Mouse (Mus musculus) liver, embryonic 16.5 days (tissue): ENCODE data around the gene Hmcn1. TPM values are rescaled to one million over a fixed set of nuclear protein-coding genes. Genes with fewer than 3 reads are reported as not detected.
A peak's percentile ranks its signal among the peaks of the same experiment; 100 is the strongest.

Source experiments
- ATAC-seq: fragments of 200-750 bp; cut with Nextera tagmentation; 2 replicates; pipeline ENCODE4 v1.8.0; 2017; ENCODE audit warnings: low read depth, mild to moderate bottlenecking, moderate number of reproducible peaks, moderate library complexity
- H3K27ac ChIP-seq: fragments of 300-500 bp; sonication (generic); 2 replicates; pipeline ENCODE4 v1.5.1; 2014; ENCODE audit warnings: mild to moderate bottlenecking, low read length
- H3K27me3 ChIP-seq: fragments of 300-500 bp; sonication (generic); 2 replicates; pipeline ENCODE4 v1.6.1; 2014; ENCODE audit warnings: low read depth, low read length, mixed read lengths; ENCODE audit not compliant: control insufficient read depth, insufficient read depth
- H3K36me3 ChIP-seq: fragments of 300-500 bp; sonication (generic); 2 replicates; pipeline ENCODE4 v1.6.1; 2014; ENCODE audit warnings: mild to moderate bottlenecking; ENCODE audit not compliant: control insufficient read depth, insufficient read depth
- H3K4me1 ChIP-seq: fragments of 300-500 bp; sonication (generic); 2 replicates; pipeline ENCODE4 v1.6.1; 2014; ENCODE audit warnings: low read depth, low read length, mixed read lengths; ENCODE audit not compliant: control insufficient read depth
- H3K4me2 ChIP-seq: fragments of 300-500 bp; sonication (generic); 2 replicates; pipeline ENCODE4 v1.6.1; 2014; ENCODE audit warnings: low read depth, low read length, mixed read lengths
- H3K4me3 ChIP-seq: fragments of 300-500 bp; sonication (generic); 2 replicates; pipeline ENCODE4 v1.5.1; 2014; ENCODE audit warnings: low read depth, mild to moderate bottlenecking, low read length
- H3K9ac ChIP-seq: fragments of 300-500 bp; sonication (generic); 2 replicates; pipeline ENCODE4 v1.6.1; 2014; ENCODE audit warnings: low read depth, low read length
- H3K9me3 ChIP-seq: fragments of 300-500 bp; sonication (generic); replicated peaks from 2 replicates; pipeline ENCODE4 v1.6.1; 2016; ENCODE audit warnings: low read length; ENCODE audit not compliant: control insufficient read depth
- WGBS: fragments of 180-500 bp; shearing (Covaris S2); extraction: QIAGEN DNeasy Blood & Tissue Kit; methylation state at CpG from one replicate; pipeline ENCODE4 v1.1.7; 2014; ENCODE audit not compliant: insufficient replicate concordance; 5-methylcytosine and 5-hydroxymethylcytosine counted together
- polyA plus RNA-seq: library from polyadenylated mRNA; unstranded; fragments of >200 nt; fragmentation: Nextera tagmentation; extraction: Ambion mirVana; gene quantifications from 2 replicates; pipeline ENCODE4 v1.2.1, GENCODE M21; 2015

Hmcn1 gene
- polyA plus RNA-seq, 1 experiment from 2014 or later = 2.0 TPM

GRCm38 (mm10) chr1:150584477-150584876 is 408.8 kb downstream of the Hmcn1 start:
- Histone ChIP-seq H3K36me3 (no peaks in the 10 kb centered on the region), H3K9ac (no peak overlapping the region), H3K9me3 (no peaks in the 10 kb centered on the region), H3K4me3 (no peak overlapping the region), H3K4me1 (no peaks in the 10 kb centered on the region), H3K27me3 (no peaks in the 10 kb centered on the region), H3K27ac (no peak overlapping the region), H3K4me2 (no peak overlapping the region)
- ATAC-seq = peak; percentile 77
- 50% methylated on average over 2 of the region's 2 CpGs for WGBS

- Histone ChIP-seq H3K9ac (no peak overlapping the region), H3K4me1 (no peaks in the 10 kb centered on the region), H3K4me2 (no peak overlapping the region), H3K9me3 (no peaks in the 10 kb centered on the region), H3K27me3 (no peaks in the 10 kb centered on the region), H3K36me3 (no peaks in the 10 kb centered on the region), H3K4me3 (no peak overlapping the region), H3K27ac (no peak overlapping the region)
- WGBS = 60% methylated on average over 8 of the region's 8 CpGs
- no peak for ATAC-seq
Observed at GRCm38 (mm10) chr1:150583734-150584133, 409.5 kb downstream of the Hmcn1 start.

GRCm38 (mm10) chr1:150580561-150580960 is 412.7 kb downstream of the Hmcn1 start:
- Histone ChIP-seq H3K4me1 (no peaks in the 10 kb centered on the region), H3K36me3 (no peaks in the 10 kb centered on the region), H3K9me3 (no peaks in the 10 kb centered on the region), H3K27ac (no peak overlapping the region), H3K27me3 (no peaks in the 10 kb centered on the region), H3K4me3 (no peak overlapping the region), H3K9ac (no peak overlapping the region), H3K4me2 (no peak overlapping the region)
- WGBS = 45% methylated on average over 7 of the region's 7 CpGs
- ATAC-seq = no peak

GRCm38 (mm10) chr1:150573407-150573806 is 419.8 kb downstream of the Hmcn1 start:
- H3K4me2 ChIP-seq = no peak overlapping the region
- WGBS = 65% methylated on average over 8 of the region's 8 CpGs
- no peaks in the 10 kb centered on the region for H3K4me1 ChIP-seq
- no peak overlapping the region for H3K9ac ChIP-seq
- no peaks in the 10 kb centered on the region for H3K36me3 ChIP-seq
- no peaks in the 10 kb centered on the region for H3K27me3 ChIP-seq
- H3K9me3 ChIP-seq = no peaks in the 10 kb centered on the region
- no peak for ATAC-seq
- no peak overlapping the region for H3K27ac ChIP-seq
- H3K4me3 ChIP-seq = no peak overlapping the region

GRCm38 (mm10) chr1:150570562-150571156 is 422.6 kb downstream of the Hmcn1 start:
- WGBS = 53% methylated on average over 4 of the region's 4 CpGs
- H3K4me1 ChIP-seq = no peaks in the 10 kb centered on the region
- H3K9ac ChIP-seq = no peak overlapping the region
- no peaks in the 10 kb centered on the region for H3K27me3 ChIP-seq
- ATAC-seq = no peak
- no peaks in the 10 kb centered on the region for H3K9me3 ChIP-seq
- no peaks in the 10 kb centered on the region for H3K36me3 ChIP-seq
- H3K4me2 ChIP-seq = no peak overlapping the region
- H3K27ac ChIP-seq = no peak overlapping the region
- no peak overlapping the region for H3K4me3 ChIP-seq

GRCm38 (mm10) chr1:150569820-150570543 is 423.3 kb downstream of the Hmcn1 start:
- no peaks in the 10 kb centered on the region for H3K4me1 ChIP-seq
- no peak overlapping the region for H3K4me3 ChIP-seq
- no peaks in the 10 kb centered on the region for H3K9me3 ChIP-seq
- H3K4me2 ChIP-seq = no peak overlapping the region
- 70% methylated on average over 5 of the region's 5 CpGs for WGBS
- no peak overlapping the region for H3K9ac ChIP-seq
- no peak for ATAC-seq
- H3K27me3 ChIP-seq = no peaks in the 10 kb centered on the region
- no peak overlapping the region for H3K27ac ChIP-seq
- no peaks in the 10 kb centered on the region for H3K36me3 ChIP-seq

GRCm38 (mm10) chr1:150566287-150566686 is 426.9 kb downstream of the Hmcn1 start:
- Histone ChIP-seq H3K36me3 (no peaks in the 10 kb centered on the region), H3K27me3 (no peaks in the 10 kb centered on the region), H3K9me3 (no peaks in the 10 kb centered on the region), H3K27ac (no peak overlapping the region), H3K4me3 (no peak overlapping the region), H3K9ac (no peak overlapping the region), H3K4me2 (no peak overlapping the region), H3K4me1 (no peaks in the 10 kb centered on the region)
- WGBS = 56% methylated on average over 4 of the region's 4 CpGs
- no peak for ATAC-seq

GRCm38 (mm10) chr1:150556621-150557020 is 436.6 kb downstream of the Hmcn1 start:
- WGBS = 38% methylated on average over 3 of the region's 3 CpGs
- H3K9ac ChIP-seq = no peak overlapping the region
- no peak for ATAC-seq

GRCm38 (mm10) chr1:150551390-150551789 is 441.8 kb downstream of the Hmcn1 start:
- ATAC-seq = no peak
- no peak overlapping the region for H3K27ac ChIP-seq
- no peak overlapping the region for H3K4me3 ChIP-seq
- H3K9ac ChIP-seq = no peak overlapping the region
- H3K4me2 ChIP-seq = no peak overlapping the region
- H3K4me1 ChIP-seq = no peaks in the 10 kb centered on the region
- H3K27me3 ChIP-seq = no peaks in the 10 kb centered on the region
- no peaks in the 10 kb centered on the region for H3K36me3 ChIP-seq
- H3K9me3 ChIP-seq = no peaks in the 10 kb centered on the region
- 61% methylated on average over 1 of the region's 1 CpGs for WGBS

More at GRCm38 (mm10) chr1:150556621-150557020, 436.6 kb downstream of the Hmcn1 start:
- no peaks in the 10 kb centered on the region for H3K27me3 ChIP-seq
- H3K36me3 ChIP-seq = no peaks in the 10 kb centered on the region
- H3K4me1 ChIP-seq = no peaks in the 10 kb centered on the region
- no peak overlapping the region for H3K27ac ChIP-seq
- no peaks in the 10 kb centered on the region for H3K9me3 ChIP-seq
- no peak overlapping the region for H3K4me3 ChIP-seq
- no peak overlapping the region for H3K4me2 ChIP-seq
